Mouse (Mus musculus) neural tube, embryonic 14.5 days (tissue): ENCODE results near the gene Pik3r1. TPM values are rescaled to one million over a fixed set of nuclear protein-coding genes. Genes with fewer than 3 reads are reported as not detected.

Source experiments
- ATAC-seq: fragments of 200-750 bp; cut with Nextera tagmentation; 2 replicates; pipeline ENCODE4 v1.8.0; 2017; ENCODE audit warnings: low read depth, mild to moderate bottlenecking, moderate TSS enrichment, moderate library complexity
- H3K27ac ChIP-seq: fragments of 300-500 bp; sonication (generic); 2 replicates; pipeline ENCODE4 v1.5.1; 2014; ENCODE audit warnings: low read depth, mild to moderate bottlenecking, control low read depth, low read length, moderate library complexity, mixed read lengths
- H3K27me3 ChIP-seq: fragments of 300-500 bp; sonication (generic); 2 replicates; pipeline ENCODE4 v1.6.1; 2014; ENCODE audit warnings: low read length; ENCODE audit not compliant: control insufficient read depth, insufficient read depth
- H3K36me3 ChIP-seq: fragments of 300-500 bp; sonication (generic); 2 replicates; pipeline ENCODE4 v1.6.1; 2014; ENCODE audit warnings: low read length, mixed read lengths; ENCODE audit not compliant: control insufficient read depth, insufficient read depth
- H3K4me1 ChIP-seq: fragments of 300-500 bp; sonication (generic); 2 replicates; pipeline ENCODE4 v1.6.1; 2014; ENCODE audit warnings: low read length; ENCODE audit not compliant: control insufficient read depth, insufficient read depth
- H3K4me2 ChIP-seq: fragments of 300-500 bp; sonication (generic); 2 replicates; pipeline ENCODE4 v1.6.1; 2014; ENCODE audit warnings: mild to moderate bottlenecking, low read depth, low read length, control low read depth
- H3K4me3 ChIP-seq: fragments of 300-500 bp; sonication (generic); 2 replicates; pipeline ENCODE4 v1.5.1; 2014; ENCODE audit warnings: low read depth, low read length, control low read depth, mixed read lengths
- H3K9ac ChIP-seq: fragments of 300-500 bp; sonication (generic); replicated peaks from 2 replicates; pipeline ENCODE4 v1.6.1; 2014; ENCODE audit warnings: low read depth, mild to moderate bottlenecking, control low read depth, low read length, mixed read lengths
- H3K9me3 ChIP-seq: fragments of 300-500 bp; sonication (generic); 2 replicates; pipeline ENCODE4 v1.6.1; 2016; ENCODE audit warnings: low read length; ENCODE audit not compliant: control insufficient read depth
- WGBS: fragments of 180-500 bp; shearing (Covaris S2); extraction: QIAGEN DNeasy Blood & Tissue Kit; methylation state at CpG from one replicate; pipeline ENCODE4 v1.1.7; 2014; 5-methylcytosine and 5-hydroxymethylcytosine counted together
- polyA plus RNA-seq: library from polyadenylated mRNA; unstranded; fragments of >200 nt; fragmentation: Nextera tagmentation; extraction: Ambion mirVana; gene quantifications from 2 replicates; pipeline ENCODE4 v1.2.1, GENCODE M21; 2014

Pik3r1 gene
- polyA plus RNA-seq, 1 experiment from 2014 or later: 136 TPM

DNA sequence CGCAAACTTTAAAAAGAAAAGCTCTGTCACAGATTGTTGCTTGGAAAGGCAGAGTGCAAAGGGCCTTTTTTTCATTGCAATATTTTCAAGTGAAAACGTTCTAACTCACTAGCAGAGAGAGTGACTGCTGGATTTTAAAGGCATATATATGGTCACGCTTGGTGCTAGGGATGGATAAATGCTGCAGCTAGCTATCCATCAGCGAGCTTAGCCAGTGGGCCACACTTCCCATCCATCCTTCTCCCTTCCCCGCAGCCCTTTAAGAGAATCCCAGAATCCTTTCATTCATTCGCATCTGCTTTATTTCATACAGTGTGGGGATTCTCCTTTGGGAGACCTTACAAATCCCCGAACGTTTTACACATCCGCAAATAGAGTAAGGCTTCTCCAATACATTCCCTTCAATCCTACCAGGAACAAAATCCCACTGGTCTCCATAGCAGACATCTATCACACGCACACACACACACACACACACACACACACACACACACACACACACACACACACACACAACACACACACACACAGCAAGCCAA lies 32.9 kb upstream of the Pik3r1 start:
- H3K27me3 ChIP-seq: no peaks in the 10 kb centered on the region
- H3K9me3 ChIP-seq: no peaks in the 10 kb centered on the region
- ATAC-seq: no peak; the same call in 1 of the 2 replicates
- 0 out of 2 replicates have a peak, but pooled peaks cover 6% of the 10 kb centered on the region for H3K4me1 ChIP-seq
- no peaks in the 10 kb centered on the region for H3K36me3 ChIP-seq
- 15% methylated on average over 10 of the region's 10 CpGs for WGBS
- peak overlapping the region; percentile 33 for H3K4me3 ChIP-seq
- H3K27ac ChIP-seq: peak overlapping the region; percentile 80
- H3K9ac ChIP-seq: peak overlapping the region; percentile 52; the same call in 1 of the 2 replicates
- peak overlapping the region; percentile 74 for H3K4me2 ChIP-seq

DNA sequence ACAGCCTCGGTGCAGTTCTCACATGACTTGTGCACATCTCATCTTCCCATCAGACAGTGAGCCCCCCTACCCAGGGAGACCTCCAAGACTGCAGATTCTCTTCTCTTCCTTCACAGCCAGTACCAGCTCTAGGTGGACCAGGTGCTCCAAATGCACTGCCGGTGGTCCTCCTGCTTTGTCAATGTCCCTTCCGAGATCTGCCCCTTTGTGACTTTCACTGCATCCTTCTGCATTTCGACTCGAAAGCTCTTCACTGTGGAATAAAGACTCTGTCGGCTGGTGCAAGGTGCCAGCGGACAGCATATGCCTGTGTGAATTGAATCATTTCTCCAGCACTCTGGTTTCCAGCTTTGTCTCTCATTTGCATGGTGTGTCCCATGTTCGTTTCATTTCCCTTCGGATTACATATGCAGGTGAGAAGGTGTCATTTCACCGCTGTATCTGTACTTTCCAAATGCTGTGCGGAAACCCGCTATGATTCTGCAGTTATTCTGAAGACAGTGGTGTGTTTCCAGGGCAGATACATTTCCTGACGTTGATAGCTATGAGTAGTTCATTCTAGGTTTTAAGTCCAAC lies 32.1 kb upstream of the Pik3r1 start:
- ATAC-seq: no peak
- no peaks in the 10 kb centered on the region for H3K36me3 ChIP-seq
- no peak overlapping the region for H3K4me2 ChIP-seq
- H3K27ac ChIP-seq: no peak overlapping the region
- H3K4me3 ChIP-seq: no peak overlapping the region
- H3K27me3 ChIP-seq: no peaks in the 10 kb centered on the region
- no peak overlapping the region for H3K9ac ChIP-seq
- 64% methylated on average over 13 of the region's 13 CpGs for WGBS
- no peaks in the 10 kb centered on the region for H3K9me3 ChIP-seq
- H3K4me1 ChIP-seq: 0 out of 2 replicates have a peak, but pooled peaks cover 6% of the 10 kb centered on the region

DNA sequence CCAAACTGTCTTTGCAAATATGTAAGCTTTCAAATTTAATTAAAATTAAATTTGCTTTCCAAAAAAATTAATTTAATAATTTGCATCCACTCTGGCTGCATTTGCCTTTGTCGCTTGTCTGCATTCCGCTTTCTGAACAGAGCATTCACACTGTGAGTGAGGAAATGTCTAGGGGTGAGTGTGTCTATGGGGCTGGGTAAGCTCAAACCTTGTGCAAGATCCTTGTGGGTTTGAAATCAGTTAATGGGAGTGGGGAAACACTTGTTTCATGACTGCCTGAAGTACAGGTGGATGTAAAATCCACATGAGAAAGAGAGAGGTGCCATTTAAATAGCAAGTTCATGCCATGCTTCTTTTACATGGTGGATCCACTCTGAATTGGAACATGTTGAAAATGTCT lies 31.3 kb upstream of the Pik3r1 start:
- Histone ChIP-seq H3K4me1 (0 out of 2 replicates have a peak, but pooled peaks cover 6% of the 10 kb centered on the region), H3K4me2 (no peak overlapping the region), H3K9ac (no peak overlapping the region), H3K9me3 (no peaks in the 10 kb centered on the region), H3K4me3 (no peak overlapping the region), H3K27ac (no peak overlapping the region), H3K36me3 (no peaks in the 10 kb centered on the region), H3K27me3 (no peaks in the 10 kb centered on the region)
- WGBS: 97% methylated on average over 2 of the region's 2 CpGs
- no peak for ATAC-seq

- Histone ChIP-seq H3K27ac (no peak overlapping the region), H3K36me3 (no peaks in the 10 kb centered on the region), H3K9me3 (no peaks in the 10 kb centered on the region), H3K9ac (no peak overlapping the region), H3K4me1 (0 out of 2 replicates have a peak, but pooled peaks cover 6% of the 10 kb centered on the region), H3K27me3 (no peaks in the 10 kb centered on the region), H3K4me3 (no peak overlapping the region), H3K4me2 (no peak overlapping the region)
- WGBS: 93% methylated on average over 4 of the region's 4 CpGs
- no peak for ATAC-seq
These were observed 30.5 kb upstream of the Pik3r1 start for GRCm38 (mm10) chr13:101798522-101798921.

GRCm38 (mm10) chr13:101796983-101797382 lies 29.0 kb upstream of the Pik3r1 start:
- no peak for ATAC-seq
- Histone ChIP-seq H3K9me3 (no peaks in the 10 kb centered on the region), H3K36me3 (no peaks in the 10 kb centered on the region), H3K27ac (no peak overlapping the region), H3K4me2 (no peak overlapping the region), H3K27me3 (no peaks in the 10 kb centered on the region), H3K9ac (no peak overlapping the region), H3K4me3 (no peak overlapping the region), H3K4me1 (0 out of 2 replicates have a peak, but pooled peaks cover 6% of the 10 kb centered on the region)
- 67% methylated on average over 6 of the region's 6 CpGs for WGBS

- no peaks in the 10 kb centered on the region for H3K9me3 ChIP-seq
- H3K27me3 ChIP-seq: no peaks in the 10 kb centered on the region
- no peak overlapping the region for H3K27ac ChIP-seq
- H3K4me1 ChIP-seq: no peaks in the 10 kb centered on the region
- H3K4me3 ChIP-seq: no peak overlapping the region
- no peak overlapping the region for H3K4me2 ChIP-seq
- 70% methylated on average over 4 of the region's 4 CpGs for WGBS
- no peak for ATAC-seq
- H3K9ac ChIP-seq: no peak overlapping the region
- no peaks in the 10 kb centered on the region for H3K36me3 ChIP-seq
These were observed 17.7 kb upstream of the Pik3r1 start for GRCm38 (mm10) chr13:101785705-101786104.

DNA sequence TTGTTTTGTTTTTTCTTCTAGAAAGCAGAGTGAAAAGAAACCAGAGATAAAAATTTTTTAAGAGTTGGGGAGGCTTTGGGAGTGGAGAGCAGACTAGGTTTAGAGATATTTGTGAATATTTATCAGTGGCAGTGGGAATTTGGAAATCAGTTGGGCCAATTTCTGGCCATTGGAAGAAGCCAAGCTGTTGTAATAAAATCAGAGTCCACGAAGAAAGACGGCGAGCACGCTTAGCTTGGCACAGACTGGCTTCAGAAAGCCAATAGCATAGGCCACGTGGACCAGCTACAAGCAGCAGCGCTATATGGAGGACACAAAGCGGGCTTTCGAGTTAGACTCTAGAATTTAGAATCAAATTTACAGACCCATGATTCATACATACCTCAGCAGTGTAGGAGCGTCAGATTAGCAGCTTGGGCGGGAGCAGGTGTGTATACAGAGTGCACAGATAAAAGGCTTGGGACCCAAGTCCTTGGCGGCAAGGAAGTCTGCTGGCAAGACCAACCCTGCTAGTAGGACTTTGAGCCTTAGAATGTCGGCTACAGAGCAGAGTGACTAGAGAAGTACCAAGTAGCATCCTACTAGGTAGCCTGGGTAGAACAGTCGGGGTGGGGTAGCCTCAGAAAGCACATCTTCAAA lies 16.8 kb upstream of the Pik3r1 start:
- WGBS: 94% methylated on average over 13 of the region's 13 CpGs
- H3K27ac ChIP-seq: no peak overlapping the region
- no peak for ATAC-seq
- no peak overlapping the region for H3K9ac ChIP-seq
- no peaks in the 10 kb centered on the region for H3K36me3 ChIP-seq
- H3K4me2 ChIP-seq: no peak overlapping the region
- no peaks in the 10 kb centered on the region for H3K4me1 ChIP-seq
- no peaks in the 10 kb centered on the region for H3K27me3 ChIP-seq
- H3K4me3 ChIP-seq: no peak overlapping the region
- H3K9me3 ChIP-seq: no peaks in the 10 kb centered on the region

DNA sequence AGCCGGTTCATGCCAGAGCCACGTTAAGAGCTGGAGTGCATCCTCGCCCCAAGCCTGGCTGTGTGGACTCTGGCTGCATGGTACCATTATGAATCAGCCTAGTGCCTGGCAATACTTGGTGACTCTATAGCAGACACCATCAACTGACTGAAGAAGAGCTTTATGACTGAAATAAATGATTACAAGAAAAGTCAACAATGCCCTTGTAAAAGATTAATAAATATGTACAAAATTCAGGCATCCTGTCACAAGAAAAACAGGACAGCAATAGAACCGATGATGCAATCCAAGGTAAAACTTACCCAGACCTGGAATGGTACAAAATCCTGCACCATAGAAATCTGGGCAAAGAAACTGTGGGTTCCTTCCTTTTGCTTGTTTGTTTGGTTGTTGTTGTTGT lies 11.0 kb upstream of the Pik3r1 start:
- H3K27me3 ChIP-seq: no peaks in the 10 kb centered on the region
- H3K36me3 ChIP-seq: no peaks in the 10 kb centered on the region
- no peak overlapping the region for H3K9ac ChIP-seq
- ATAC-seq: no peak
- WGBS: 92% methylated on average over 4 of the region's 4 CpGs
- H3K27ac ChIP-seq: no peak overlapping the region
- H3K9me3 ChIP-seq: no peaks in the 10 kb centered on the region
- no peaks in the 10 kb centered on the region for H3K4me1 ChIP-seq
- H3K4me3 ChIP-seq: no peak overlapping the region
- no peak overlapping the region for H3K4me2 ChIP-seq

- Histone ChIP-seq H3K4me3 (no peak overlapping the region), H3K4me1 (no peaks in the 10 kb centered on the region), H3K4me2 (no peak overlapping the region), H3K9me3 (no peaks in the 10 kb centered on the region), H3K27me3 (no peaks in the 10 kb centered on the region), H3K27ac (no peak overlapping the region), H3K36me3 (no peaks in the 10 kb centered on the region), H3K9ac (no peak overlapping the region)
- WGBS: 55% methylated on average over 3 of the region's 3 CpGs
- no peak for ATAC-seq
These were observed 9.8 kb upstream of the Pik3r1 start for GRCm38 (mm10) chr13:101777851-101778250.
